Mouse (Mus musculus) thymus, adult 2 months (tissue): ENCODE results near the gene Inpp5b.
"Not testable (repeated sequence)": the region's sequence is repeated elsewhere in the genome, so short reads cannot be mapped to it uniquely, and the experiment has no call there.

Source experiments
- CTCF ChIP-seq: fragments of 200-500 bp; IDR thresholded peaks from 2 replicates; pipeline ENCODE4 v1.5.1; 2012; ENCODE audit warnings: mild to moderate bottlenecking, control low read depth, low read length, moderate library complexity, borderline replicate concordance; ENCODE audit not compliant: control insufficient read depth, poor library complexity, insufficient read depth; ENCODE audit errors: extremely low read depth
- POLR2A ChIP-seq: fragments of 200-500 bp; IDR thresholded peaks from 2 replicates; pipeline ENCODE4 v1.6.1; 2012; ENCODE audit warnings: mild to moderate bottlenecking, low read length, control low read depth, moderate library complexity; ENCODE audit not compliant: control insufficient read depth, poor library complexity, insufficient read depth; ENCODE audit errors: extremely low read depth

- TF ChIP-seq CTCF, POLR2A: not testable (repeated sequence)
These were observed 33.5 kb upstream of the Inpp5b start for GRCm38 (mm10) chr4:124708200-124708517.
